Mouse (Mus musculus): ENCODE data around the gene Isg20l2.
"Not testable (repeated sequence)": the region's sequence is repeated elsewhere in the genome, so short reads cannot be mapped to it uniquely, and the experiment has no call there.

Isg20l2 gene

DNA sequence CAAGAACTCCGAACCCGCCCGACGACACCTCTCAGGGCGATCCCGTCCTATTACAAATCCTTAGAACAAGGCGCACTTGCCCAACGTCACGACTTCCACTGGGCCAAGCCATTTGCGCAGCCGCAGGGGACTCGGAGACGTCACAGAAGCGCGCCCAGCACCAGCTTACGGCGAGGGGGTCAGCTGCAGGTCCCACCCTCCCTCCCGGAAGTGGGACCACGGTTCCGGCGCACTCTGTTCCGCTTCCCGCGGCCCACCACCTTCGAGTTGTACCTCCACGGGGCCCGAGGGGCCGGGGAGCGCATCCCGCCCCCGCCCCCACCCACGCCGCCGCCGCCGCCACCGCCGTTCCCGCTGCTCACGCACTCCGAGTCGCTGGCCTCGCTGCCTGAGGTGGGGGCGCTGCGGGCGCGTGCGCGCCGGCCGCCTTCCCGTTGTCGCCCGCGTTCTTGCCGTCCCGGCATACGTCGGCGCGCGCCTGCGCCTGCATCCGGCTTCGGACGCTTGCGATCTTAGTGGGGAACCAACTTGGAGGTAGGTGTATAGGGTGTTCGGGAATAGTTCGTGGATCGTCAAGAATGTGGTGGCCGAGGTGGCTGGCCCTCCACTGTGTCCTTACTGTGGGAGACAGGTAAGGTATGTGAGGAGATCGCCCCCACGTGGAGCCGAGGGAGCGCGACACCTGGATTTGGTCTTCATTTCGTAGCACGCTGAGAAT lies at the start of gene Isg20l2, which contains the start of gene Rrnad1:
Gene Isg20l2, plus strand, starts transcription at position 237 of the 718 bp plus-strand sequence.
Gene Rrnad1, minus strand, starts transcription at position 640 of the 718 bp plus-strand sequence.
- DNase-seq, result peak; percentile 97 to 98

DNA sequence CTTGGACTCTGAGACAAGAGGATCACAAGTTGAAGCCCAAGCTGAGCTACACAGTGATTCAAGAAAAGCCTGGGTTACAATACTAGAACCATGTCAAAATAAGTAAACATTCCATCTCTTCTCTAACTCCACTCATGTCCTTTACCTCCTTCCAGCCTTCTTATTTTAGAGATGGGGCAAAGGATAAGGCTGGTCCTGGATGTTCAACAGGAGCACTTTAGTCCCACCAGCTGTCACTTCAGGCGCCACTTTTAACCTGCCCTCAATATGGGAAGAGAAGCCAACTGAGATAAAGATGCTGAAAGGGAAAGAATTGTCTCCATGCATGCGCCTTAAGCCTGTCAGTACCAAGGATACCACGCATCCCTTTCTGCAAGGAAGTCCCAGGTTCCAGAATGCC lies 45.8 kb upstream of the Isg20l2 start:
- no peak for DNase-seq

DNA sequence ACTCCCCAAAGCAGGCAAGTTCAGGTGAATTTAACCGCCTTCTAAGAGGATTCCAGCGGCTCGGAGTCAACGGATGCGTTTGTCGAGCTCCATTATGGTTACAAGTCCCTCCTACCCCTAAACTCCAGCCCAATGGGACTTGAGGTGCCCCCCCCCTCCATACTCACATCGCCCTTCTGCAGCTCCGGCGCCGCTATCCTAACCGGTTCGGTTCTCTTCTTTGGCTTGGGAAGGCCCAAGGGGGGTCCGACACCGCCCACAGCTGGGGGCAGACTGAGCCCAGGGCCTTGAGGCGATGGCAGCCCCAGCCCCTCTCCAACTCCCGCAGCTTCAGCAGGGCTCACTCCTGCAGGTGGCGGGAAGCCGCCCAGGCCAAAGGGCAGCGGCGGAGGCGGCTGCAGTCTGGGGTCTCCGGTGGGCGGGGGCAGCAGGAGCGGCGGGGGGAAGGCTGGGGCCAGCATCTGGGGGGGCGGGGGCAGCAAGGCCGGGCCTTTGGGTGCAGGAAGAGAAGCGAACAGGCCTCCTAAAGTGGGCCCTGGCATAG lies 45.3 kb upstream of the Isg20l2 start:
- peak; percentile 49 to 58 for DNase-seq

DNA sequence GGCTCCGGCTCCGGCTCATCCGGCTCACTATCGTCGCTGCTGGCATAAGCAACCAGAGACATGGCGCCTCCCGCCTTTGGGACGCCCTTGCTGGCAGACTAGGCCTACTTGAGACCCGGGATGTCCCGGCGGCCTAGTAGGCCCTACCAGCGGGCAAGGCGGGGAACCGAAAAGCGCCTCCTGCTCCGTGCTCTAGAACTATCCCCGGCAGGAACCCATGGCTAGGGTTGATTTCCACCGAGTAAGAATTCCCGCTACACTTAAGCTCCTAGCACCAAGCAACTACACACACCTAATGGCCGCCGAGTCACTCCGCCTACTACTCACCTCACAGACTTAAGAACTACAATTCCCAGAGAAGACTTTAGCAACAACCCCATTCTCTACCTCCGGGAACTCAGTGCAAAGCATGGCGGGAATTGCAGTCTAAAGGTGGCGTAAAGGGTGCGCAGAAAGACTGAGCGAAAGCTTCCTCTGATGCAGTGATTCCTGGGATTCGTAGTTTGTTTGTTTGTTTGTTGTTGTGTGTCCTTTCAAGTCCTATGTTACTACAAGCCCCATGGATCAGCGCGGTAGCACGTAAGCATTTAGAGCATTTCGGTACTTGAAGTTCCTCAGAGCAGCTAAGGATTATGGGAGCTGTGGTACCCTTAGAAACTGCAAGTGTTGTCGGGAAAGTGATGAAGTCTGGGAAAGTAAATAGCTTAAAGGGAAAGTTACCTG lies 44.7 kb upstream of the Isg20l2 start, which contains the start of gene Prcc:
Gene Prcc, minus strand, starts transcription at position 328 of the 723 bp plus-strand sequence.
- DNase-seq, result peak; percentile 88 to 98

DNA sequence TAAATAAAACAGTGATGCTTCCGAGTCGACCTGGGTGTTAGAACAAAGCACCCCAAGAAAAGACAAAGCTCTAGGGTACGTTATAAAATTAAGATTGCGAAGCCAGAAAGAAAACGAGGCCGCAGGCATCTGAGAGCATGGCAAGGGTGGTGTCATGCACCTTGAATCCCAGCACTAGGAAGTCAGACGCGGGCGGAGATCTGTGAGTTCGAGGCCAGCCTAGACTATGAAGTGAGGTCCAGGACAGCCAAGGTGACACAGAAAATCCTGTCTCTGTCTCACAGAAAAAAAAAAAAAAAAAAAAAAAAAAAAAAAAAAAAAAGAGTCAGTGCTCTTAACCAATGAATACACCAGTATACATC lies 44.1 kb upstream of the Isg20l2 start:
- no peak for DNase-seq

DNA sequence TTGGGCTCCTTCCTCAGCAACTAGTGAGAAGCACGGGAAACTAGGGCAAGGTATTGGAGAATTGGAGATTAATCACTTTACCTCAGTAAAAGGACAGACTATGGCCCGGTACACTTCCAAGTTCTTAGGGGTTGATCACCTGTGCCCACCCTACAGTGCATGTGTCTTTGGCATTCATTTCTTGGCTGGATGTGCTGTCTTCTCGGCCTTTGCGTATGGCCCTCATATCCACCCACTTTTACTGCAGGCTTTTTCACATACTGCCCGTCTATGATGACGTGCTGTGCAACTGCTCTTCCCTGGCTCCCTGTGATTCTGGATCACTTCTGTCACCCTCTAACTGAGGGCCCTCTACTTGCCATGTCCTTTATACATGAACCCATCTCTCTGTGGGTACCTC lies 43.7 kb upstream of the Isg20l2 start:
- peak; percentile 15 to 27 for DNase-seq

DNA sequence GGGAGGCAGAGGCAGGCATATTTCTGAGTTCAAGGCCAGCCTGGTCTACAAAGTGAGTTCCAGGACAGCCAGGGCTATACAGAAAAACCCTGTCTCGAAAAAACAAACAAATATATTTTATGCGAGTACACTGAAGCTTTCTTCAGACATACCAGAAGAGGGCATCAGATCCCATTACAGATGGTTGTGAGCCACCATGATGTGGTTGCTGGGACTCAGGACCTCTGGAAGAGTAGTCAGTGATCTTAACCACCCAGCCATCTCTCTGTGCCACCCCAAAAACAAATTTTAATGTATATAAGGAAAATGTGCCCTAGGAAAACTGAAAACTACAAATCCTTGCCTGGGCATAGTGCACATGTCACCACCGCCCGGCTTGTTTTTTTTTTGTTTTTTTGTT lies 42.7 kb upstream of the Isg20l2 start:
- DNase-seq, result not testable (repeated sequence)

DNA sequence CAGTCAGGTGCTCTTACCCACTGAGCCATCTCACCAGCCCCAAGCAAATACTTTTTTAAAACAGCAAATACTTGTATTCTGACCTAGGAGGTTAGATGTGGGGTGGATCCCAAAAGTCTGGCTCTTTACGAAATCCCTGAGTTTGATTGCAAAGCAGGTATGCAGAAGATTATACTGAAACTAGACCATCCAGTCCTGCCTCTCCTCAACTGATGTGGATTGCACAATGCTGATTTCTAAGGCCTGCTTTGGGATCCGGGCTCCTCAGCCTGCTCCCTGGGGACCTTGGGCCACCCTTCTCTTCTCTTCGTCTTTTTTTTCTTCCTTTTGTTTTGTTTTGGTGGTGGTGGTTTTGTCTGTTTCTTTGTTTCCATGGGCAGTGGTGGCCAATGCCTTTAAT lies 38.6 kb upstream of the Isg20l2 start:
- DNase-seq, result no peak

DNA sequence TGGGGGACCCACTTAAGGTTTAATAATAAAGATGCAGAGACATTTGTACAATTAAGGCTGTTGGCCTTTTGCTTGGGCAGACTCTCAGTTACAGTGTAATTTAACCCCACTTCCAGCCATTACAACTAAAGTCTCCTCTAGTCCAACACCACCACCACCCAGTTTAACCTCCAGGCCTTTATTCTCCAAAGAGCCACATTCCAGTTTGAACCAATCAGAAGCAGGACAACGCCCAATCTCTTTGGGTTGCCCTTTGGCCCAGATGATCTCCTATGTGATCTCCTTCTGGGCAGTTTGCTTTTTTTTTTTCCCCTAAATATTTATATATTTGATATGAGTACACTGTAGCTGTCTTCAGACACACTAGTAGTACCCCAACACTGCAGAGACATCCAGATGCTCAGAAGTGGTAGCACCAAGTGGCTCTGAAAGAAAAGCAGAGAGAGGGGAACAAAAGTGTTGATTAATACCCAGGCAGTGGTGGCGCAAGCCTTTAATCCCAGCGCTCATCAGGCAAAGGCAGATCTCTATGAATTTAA lies 36.7 kb upstream of the Isg20l2 start:
- no peak for DNase-seq

DNA sequence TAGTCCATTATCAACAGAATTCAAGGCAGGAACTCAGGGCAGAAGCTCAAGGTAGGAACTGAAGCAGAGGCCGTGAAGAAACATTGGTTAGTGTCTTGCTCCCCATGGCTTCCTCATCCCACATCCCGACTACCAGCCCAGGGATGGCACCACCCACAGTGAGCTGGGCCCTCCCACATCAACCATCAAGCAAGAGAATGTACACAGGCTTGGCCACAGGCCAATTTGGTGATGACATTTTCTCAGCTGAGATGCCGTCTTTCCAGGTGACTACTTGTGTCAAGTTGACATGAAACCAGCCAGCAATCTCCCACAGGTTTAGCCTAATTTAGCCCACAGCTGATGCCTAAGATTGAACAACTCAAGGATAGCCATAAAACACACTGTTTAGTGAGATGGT lies 30.8 kb upstream of the Isg20l2 start:
- no peak for DNase-seq

DNA sequence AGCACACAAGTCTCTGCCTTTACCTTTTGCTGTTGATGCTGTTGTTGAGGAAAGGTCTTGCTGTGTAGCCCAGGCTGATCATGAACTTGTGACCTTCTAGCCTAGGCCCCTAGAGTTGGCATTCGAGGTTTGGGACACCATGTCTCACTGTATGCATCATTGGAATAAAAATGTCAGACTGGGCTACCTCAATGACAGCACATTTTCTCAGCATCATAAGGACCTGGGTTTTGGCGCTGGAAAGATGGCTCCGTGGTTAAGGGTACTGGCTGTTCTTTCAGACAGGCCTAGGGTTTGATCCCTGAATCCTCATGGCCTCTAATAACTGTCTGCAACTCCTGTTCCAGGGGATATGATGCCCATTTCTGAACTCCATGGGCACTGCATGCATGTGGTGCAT lies 30.3 kb upstream of the Isg20l2 start:
- no peak for DNase-seq

DNA sequence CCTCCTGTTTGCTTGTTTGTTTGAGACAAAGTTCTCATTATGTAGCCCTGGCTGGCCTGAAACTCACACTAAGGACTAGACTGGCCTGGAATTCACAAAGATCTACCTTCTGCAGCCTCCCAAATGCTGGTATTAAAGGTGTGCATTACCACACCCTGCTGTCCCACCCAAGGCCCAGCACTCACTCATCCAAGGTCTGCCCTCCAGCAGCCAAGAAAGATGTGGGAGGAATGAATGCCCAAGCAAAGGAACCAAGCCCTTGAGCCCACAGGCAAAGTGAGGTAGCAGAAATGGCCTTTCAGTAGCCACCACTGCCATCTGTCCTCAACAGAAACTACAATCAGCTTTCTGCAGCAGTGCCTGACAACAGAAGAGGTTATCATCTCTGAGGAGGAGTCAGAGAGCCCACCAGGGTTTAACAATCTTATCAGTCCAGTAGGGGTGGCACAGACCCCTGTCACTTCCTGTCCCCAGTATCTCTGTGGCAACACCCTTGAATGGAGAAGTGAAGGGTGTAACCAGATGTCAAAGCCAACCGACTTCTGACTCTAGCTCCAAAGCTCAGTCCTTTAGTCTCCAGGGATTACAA lies 29.0 kb upstream of the Isg20l2 start:
- no peak for DNase-seq

DNA sequence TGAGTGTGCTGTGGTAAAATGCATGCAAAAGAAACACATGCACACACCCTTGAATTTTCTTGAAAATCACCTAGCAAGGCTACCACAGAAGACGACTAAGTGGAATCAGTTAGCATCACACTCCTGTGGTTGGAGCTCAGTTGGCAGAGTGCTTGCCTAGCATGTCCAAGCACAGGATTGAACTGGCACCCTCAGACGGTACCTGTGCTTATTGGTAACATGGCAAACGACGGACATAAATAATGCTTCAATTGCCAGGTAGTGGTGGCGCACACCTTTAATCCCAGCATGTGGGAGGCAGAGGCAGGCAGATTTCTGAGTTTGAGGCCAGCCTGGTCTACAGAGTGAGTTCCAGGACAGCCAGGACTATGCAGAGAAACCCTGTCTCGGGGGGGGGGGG lies 28.2 kb upstream of the Isg20l2 start:
- not testable (repeated sequence) for DNase-seq

DNA sequence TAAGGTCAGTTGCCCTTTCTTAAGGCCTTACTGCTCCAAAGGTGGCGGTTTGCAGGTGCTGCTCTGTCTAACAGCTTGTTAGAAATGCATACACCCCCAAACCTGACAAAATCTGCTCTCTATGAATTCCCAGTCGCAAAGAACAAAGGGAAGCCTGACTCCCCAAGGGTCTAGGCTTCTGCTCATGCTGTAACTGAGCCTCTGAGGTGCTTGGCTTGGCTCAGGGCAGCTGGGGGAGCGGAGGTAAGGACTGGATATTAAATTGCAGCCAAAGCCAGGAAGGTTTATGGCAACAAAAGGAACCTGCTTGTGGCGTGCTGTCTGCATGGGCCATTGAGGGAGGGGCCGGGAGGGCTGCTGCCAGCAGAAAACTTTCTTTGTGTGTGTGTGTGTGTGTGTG lies 26.3 kb upstream of the Isg20l2 start:
- no peak for DNase-seq

DNA sequence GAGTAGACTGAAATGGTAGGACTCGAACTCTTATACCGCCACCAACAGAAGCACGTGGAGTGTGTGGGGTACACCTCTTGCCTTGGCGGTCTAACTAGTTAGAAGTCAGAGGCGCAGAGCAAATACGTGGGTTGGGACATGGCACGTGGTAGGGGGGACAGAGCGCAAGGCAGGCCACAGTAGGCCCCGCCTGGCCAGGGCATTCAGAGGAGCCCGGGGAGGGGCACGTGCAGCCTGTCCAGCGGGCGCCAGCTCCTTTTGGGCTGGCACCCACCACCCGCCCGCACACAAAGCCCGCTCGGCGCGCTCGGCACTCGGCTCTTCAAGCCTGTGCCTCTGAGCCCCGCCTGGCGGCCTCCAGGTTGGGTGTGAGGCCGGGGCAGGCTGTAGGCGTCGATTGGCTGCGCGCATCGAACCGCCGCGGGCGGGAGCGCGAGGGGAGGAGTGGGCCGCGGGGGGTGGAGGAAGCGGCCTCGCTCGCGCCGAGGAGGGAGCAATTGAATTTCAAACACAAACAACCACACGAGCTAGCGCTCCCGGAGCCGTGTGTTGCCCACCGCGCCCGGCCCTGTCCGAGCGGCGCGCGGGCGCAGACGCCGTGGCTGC lies 24.1 kb upstream of the Isg20l2 start, which contains the start of gene Hdgf:
Gene Hdgf, plus strand, starts transcription at position 442 of the 606 bp plus-strand sequence.
- DNase-seq, result peak; percentile 93 to 96

DNA sequence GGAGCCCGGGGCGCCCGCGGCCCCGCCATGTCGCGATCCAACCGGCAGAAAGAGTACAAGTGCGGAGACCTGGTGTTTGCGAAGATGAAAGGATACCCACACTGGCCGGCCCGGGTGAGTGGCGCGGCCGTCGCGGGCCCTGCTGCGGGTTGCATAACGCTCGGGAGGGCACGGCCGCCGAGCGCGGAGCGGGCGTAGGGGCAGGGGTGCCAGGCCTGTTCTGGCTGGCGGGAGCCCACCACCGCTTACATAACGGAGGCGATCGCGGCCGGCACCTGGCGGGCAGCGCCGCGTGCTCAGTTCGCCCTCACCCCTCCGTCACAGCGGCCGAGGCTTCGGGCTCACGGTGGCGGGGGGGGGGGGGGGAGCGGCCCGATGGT lies 23.5 kb upstream of the Isg20l2 start:
- DNase-seq, result peak; percentile 63 to 80

DNA sequence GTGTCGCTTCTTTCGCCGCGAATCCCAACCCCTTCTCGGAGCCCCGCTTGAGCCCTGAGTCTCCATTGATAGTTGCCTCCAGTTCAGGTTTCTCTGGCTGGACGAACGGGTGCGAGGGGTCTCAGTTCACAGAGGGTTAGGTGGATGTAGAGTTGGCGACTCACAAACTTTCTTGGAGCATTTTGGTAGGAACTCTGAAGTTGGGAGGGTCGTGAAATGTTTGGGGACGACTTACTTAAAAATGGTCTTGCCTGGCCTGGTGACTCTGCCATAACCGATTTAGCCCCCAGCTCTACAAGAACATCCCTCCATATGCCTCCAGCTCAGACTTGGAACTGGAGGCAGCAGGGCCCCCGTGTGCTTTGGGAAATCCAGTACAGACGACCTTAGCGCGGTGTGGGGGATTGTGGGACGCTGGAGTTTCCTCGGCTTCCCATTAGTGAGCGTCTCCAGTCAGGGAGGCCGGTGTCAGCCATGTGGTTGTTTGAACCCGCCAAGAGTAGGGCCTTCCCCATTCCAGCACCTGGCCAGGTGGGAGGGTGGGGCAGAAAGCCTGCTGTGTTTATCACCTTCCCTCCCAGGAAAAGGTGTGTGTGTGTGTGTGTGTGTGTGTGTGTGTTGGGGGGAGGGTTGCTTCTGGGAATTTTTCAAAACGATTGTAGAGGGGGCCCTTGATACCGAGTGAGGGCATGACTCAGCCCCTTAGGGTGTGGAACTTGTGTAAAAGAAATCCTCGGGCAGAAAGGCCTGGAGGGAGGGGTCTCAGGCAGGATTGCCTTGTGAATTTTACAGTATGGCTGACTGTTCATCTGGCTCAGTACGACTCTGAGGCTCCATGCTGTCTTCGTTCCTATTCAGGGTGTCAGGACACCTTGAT lies 22.9 kb upstream of the Isg20l2 start:
- peak; percentile 42 to 49 for DNase-seq

DNA sequence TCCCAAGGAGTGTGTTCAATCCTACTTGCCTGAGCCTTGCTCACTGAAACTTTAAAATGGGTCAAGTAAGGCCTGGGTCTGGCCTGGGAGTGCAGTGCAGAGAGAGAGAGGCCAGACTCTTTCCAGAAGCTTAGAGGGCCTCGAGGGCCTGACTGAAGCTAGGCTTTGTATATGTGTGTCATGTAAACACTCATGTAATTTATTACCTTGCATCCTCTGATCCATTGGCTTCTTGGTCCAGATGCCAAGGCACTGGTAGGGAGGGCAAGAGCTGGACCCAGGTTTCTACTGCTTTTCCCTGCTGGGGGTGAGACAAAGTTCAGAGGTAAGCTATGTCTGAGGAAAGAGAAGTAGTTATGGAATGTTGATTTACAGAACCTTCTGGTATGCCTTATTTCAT lies 22.2 kb upstream of the Isg20l2 start:
- peak in 1 of 2 experiments; percentile 10 for DNase-seq

DNA sequence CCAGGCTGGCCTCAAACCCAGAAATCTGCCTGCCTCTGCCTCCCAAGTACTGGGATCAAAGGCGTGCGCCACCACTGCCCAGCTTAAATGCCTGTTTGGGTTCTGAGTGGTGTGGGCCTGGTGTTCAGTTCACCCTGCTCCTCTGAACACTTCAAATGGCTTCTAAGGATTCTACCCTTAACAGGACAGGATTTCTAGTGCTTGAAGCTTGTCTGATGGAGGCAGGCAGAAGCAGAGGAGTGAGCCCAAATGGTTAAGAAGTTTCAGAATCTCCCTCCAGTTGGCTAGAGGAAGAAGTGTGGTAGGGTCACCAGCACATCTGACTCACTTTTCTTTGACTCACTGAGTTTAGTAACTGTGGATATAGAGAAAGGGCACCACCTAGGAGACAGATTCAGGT lies 20.7 kb upstream of the Isg20l2 start:
- no peak for DNase-seq

DNA sequence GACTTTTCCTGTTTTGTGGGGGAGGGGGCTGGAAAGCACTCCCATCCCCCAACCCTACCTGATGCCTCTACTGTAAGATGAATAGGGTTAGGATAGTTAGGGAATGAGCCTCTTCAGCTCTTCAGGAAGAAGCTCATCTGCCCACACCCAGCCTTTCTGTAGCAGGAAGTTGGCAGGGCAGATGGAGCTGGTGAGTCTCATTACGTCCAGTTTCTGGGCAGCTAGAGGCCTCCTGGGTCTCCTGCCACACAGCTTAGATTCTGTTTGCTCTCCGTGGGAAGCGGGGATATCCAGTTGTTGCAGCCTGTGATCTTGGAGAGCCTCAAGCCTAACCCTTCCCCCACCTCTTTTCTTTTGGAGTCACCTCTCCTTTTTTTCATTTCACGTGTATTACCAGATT lies 20.2 kb upstream of the Isg20l2 start:
- peak in 1 of 2 experiments; percentile 14 for DNase-seq

DNA sequence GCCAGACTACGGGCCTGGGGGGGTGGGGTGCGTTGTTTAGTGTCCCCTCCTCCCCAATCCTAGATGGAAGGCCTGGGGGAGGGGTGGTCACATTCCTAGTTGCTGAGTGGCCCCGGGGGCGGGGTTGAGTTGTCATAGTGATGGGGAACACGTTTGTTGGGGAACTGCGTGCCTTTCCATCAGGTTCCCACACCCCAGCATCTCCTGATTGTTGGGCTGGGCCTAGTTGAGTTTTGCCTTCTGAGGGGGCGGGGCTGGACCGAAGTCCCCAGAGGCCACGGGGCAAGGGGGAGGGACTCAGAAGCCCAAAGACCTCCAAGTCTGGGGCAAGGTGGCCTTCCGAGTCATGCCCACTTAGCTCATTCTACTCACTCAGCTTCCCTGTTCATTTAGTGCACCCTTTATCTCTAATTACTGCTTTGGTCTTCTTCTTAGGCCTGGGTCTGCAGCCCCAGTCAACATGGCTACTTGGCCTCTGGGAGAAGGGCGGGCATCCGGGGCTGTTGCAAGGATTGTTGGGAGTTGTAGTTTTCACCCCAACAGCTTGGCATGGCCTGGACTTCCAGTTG lies 19.5 kb upstream of the Isg20l2 start:
- DNase-seq, result peak; percentile 60 to 70
